Mouse (Mus musculus): ENCODE results near the gene Nxpe3. TPM values are rescaled to one million over a fixed set of nuclear protein-coding genes. Genes with fewer than 3 reads are reported as not detected.

The Nxpe3 gene
- 1.4 and 4.2 TPM in 2 replicates for total RNA-seq (2015; ENCODE audit: low replicate concordance)
- total RNA-seq (2017; ENCODE audit: low replicate concordance) = 2.6 and 3.3 TPM in 2 replicates

GRCm38 (mm10) chr16:55894893-55895650, at the start of gene Nxpe3:
Gene Nxpe3 (minus strand): TSS chr16:55895285.
- ATAC-seq (replicated peaks; ENCODE audit: low FRiP score, poor library complexity, severe bottlenecking) = peak; percentile 91

DNA sequence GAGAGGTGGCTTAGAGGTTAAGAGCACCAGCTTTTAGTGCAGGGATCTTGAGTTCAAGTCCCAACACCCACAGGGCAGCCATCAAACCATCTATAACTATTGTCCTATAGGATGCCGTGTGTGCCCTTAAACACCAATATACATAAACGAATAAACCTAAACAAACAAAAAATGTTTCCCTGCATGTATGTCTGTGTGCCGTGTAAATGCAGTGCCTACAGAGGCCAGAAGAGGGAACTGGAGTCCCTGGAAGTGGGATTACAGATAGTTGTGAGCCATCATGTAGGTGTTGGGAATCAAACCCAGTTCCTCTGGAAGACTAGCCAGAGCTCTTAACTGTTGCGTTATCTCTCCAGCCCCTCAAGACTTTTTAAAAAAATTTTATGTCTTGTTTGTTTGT, 45.7 kb upstream of the Nxpe3 start:
- ATAC-seq (replicated peaks; ENCODE audit: low FRiP score, poor library complexity, severe bottlenecking) = no peak

DNA sequence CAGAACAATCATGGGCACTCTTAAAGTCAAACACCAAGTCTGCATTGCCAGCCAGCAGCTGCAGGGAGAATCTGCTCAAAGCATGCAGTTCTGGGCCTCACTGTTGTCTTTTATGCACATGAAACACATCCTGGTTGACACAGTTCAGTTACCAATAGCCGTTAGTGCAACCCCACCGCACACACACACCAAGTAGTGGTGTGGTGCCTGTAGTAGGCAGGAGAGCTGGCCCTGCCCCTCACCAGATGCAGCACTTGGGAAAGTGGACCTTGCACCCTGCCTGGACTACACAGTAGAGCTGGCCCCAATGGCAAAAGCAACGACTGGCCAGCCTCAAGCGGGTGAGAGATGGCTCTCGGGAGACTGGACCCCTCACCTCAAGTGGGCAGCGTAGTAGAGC, 44.6 kb upstream of the Nxpe3 start:
- no peak for ATAC-seq (replicated peaks; ENCODE audit: low FRiP score, poor library complexity, severe bottlenecking)

GRCm38 (mm10) chr16:55938761-55939160, 43.7 kb upstream of the Nxpe3 start:
- no peak for ATAC-seq (replicated peaks; ENCODE audit: low FRiP score, poor library complexity, severe bottlenecking)

DNA sequence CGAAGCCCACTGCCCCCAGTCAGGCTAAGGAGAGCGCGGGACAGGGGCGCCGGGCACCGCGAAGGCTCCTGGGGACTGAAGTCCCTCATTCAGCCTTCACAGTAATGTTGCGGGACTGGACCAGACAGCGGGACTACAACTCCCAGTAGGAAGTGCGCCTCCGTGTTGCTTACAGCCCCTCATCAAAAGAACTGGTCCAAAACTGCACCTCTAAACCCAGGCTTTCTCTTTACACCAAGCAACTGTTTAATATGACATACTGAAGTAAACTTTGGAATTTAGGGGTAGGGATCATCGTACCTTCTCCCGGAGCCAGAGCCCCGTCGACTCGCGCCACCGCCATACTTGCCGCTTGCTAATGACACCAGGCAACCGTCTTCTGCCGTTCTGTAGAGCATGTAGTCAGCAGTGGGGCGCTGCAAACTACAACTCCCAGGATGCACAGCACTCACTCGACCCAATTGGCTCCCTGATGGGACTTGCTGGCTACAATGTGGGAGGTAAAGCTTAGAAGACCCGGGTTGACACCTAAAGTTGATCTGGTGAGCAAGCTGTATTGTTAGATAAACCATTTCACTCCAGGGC, 39.5 kb upstream of the Nxpe3 start, which contains the start of gene Cep97:
Cep97 (minus strand) TSS at position 403 of the 585 bp plus-strand sequence.
- peak; percentile 96 for ATAC-seq (replicated peaks; ENCODE audit: low FRiP score, poor library complexity, severe bottlenecking)

DNA sequence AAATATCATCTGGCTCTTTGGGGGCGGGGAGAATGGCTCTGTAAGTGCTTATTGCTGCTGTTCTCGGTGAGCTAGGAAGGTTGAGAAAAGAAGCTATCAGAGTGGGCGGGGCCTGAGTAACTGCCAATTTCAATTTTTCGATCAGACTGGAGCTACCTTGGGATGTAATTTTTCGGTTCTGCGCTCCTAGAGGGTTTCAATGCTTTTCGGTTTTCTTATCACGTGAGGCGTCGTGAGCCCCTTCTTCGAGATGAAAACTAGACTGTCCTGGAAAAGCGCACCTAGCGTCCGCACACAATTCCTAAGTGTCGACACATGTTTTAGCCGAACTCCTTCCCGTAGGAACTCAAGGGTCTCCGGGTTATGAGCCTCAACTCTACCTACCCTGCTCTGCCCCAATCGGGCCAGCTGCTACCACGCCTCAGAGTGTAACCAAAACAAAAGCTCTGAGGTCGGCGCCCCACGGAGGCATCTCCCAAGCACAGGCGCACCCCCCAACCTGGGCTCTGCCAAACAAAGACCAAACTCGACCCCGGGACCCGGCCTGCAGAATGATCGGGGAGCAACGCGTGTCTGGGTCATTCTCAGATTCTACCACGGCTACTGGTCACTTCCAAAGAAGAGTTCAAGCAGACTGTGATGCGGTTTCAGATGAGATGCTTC, 38.7 kb upstream of the Nxpe3 start:
- peak; percentile 70 for ATAC-seq (replicated peaks; ENCODE audit: low FRiP score, poor library complexity, severe bottlenecking)

GRCm38 (mm10) chr16:55924010-55924409, 28.9 kb upstream of the Nxpe3 start:
- ATAC-seq (replicated peaks; ENCODE audit: low FRiP score, poor library complexity, severe bottlenecking) = peak; percentile 86

DNA sequence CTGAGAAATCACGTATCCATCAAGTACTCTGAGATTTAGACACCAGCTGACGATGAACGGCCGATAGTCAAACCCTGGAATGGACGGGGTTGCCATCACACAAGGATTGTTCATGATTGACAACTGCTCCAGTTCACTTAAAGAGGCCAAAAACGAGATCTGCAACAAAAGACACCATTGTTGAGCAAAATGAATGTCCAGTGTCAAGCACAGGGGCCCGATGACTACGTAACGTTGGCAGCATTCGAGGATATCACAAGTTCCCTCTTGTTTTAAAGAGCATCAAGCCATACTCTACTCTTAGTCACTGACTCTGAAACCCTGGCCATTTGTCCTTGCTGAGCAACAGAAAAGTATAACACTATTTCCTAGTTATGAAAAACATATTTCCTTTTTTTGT, 27.0 kb upstream of the Nxpe3 start:
- ATAC-seq (replicated peaks; ENCODE audit: low FRiP score, poor library complexity, severe bottlenecking) = no peak

GRCm38 (mm10) chr16:55914716-55915115, 19.6 kb upstream of the Nxpe3 start:
- no peak for ATAC-seq (replicated peaks; ENCODE audit: low FRiP score, poor library complexity, severe bottlenecking)

GRCm38 (mm10) chr16:55910208-55910793, 15.2 kb upstream of the Nxpe3 start:
- no peak for ATAC-seq (replicated peaks; ENCODE audit: low FRiP score, poor library complexity, severe bottlenecking)

DNA sequence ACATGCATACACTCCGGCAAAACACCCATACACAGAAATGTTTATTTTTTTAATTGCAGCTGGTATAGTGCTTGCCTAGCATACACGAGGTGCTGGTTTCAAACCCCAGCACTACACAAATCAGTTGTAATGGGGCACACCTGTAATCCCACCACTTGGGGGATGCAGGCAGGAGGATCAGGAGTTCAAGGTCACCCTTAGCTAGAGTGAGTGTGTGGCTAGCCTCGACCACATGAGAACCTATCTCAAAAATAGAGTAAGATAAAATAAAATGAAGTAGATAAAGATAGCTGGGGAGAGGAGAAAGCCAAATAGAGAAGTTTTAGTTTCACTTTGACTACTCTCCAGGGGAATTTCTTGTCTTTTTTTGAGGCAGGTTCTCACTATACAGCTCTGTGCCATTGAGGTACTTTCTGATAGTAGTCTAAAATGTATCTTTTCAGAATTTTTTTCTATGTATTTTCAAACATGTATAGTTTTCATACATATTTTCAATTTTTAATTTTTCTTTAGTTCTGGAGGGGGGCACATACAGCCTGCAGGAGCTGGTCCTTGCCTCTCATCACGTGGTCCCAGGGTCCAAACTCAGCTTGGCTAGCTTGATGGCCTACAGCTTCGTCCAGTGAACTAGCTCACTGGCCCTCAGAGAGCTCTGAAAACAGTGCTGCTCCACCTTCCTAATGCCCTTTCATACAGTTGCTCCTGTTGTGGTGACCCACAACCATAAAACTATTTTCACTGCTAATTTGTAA, 12.0 kb upstream of the Nxpe3 start:
- no peak for ATAC-seq (replicated peaks; ENCODE audit: low FRiP score, poor library complexity, severe bottlenecking)

DNA sequence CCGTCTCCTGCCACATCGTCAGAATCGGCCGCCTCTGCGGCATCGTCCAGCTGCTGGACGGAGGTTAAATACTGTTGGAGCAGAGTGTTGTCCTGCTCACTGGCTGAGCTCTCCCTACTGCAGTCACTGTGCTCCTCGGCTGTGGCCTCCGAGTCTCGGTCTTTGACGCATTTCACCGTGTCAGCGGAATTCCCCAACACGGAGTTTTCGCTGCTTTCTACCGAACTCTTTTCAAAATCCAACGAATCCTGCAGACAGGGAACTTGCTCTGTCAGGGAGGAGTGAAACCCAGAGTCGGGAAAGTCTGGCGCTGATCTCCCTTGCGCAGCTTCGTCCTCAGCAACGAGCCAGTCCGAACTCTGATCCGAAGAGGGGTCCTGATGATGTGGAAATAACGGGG, 10.3 kb upstream of the Nxpe3 start:
- no peak for ATAC-seq (replicated peaks; ENCODE audit: low FRiP score, poor library complexity, severe bottlenecking)

DNA sequence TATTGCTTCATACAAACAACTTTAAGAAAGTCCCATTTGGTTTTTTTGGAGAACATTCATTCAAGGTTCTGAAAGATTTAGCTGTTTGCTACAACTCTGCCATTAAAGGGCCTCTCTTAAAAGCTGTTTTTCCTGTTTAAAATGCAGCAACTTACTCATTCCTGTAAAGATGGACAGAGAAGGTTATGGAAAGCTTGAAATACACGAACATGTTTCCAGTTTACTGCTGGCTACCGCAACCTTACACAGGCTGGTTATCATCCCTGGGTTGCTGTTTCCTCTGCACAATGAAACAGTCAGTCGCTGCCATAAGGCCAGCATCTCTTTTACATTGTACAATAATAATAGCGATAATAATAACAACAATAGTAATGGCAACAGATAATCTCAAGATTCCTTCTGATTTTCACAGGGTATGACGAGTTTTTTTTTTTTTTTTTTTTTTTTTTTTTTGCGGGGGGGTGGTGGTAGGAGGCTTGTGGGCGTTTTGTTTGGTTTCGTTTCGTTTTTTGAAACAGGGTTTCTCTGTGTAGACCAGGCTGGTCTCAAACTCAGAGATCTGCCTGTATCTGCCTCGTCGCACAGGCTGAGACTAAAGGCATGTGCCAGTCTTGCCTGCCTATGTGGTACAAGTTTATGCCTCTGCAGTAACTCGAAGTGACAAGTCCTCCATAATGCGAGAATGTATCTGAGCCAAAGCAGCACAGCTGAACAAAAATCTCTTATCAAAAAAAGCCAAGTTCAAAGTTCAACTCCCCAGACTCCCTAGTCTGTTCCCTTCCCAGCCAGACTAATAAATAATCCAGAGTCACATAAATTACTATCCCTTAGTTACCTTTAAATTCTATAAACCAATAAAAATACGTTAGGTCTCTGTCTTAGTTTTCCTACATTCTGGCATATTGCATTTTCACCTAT, 7.0 kb upstream of the Nxpe3 start:
- no peak for ATAC-seq (replicated peaks; ENCODE audit: low FRiP score, poor library complexity, severe bottlenecking)

- ATAC-seq (replicated peaks; ENCODE audit: low FRiP score, poor library complexity, severe bottlenecking) = no peak
These were observed 3.4 kb upstream of the Nxpe3 start for GRCm38 (mm10) chr16:55898385-55899002.

- ATAC-seq (replicated peaks; ENCODE audit: low FRiP score, poor library complexity, severe bottlenecking) = peak; percentile 50
These were observed 588 bp upstream of the Nxpe3 start for GRCm38 (mm10) chr16:55895651-55896095.

GRCm38 (mm10) chr16:55894536-55894892, 571 bp downstream of the Nxpe3 start:
- 0 out of 2 replicates have a peak, but pooled peaks have one; percentile 31 for ATAC-seq (replicated peaks; ENCODE audit: low FRiP score, poor library complexity, severe bottlenecking)

- no peak for ATAC-seq (replicated peaks; ENCODE audit: low FRiP score, poor library complexity, severe bottlenecking)
These were observed 1.5 kb downstream of the Nxpe3 start for GRCm38 (mm10) chr16:55893410-55894107.

- ATAC-seq (replicated peaks; ENCODE audit: low FRiP score, poor library complexity, severe bottlenecking) = no peak
These were observed 2.6 kb downstream of the Nxpe3 start for GRCm38 (mm10) chr16:55892484-55892883.
